Mouse (Mus musculus) adrenal gland, adult (tissue): ENCODE measurements around the gene Rab13.

ENCODE experiments used
- DNase-seq, 2 experiments: peaks; one replicate each; pipeline ENCODE4 v3.0.0; 2022 to 2023; ENCODE audit warnings: low spot score in 1 of 2; ENCODE audit not compliant: inconsistent age in 2 of 2

Gene Rab13

GRCm38 (mm10) chr3:90213377-90213866 lies at the start of gene Rab13, which contains the start of gene Rps27:
Rab13 (plus strand) TSS chr3:90213695.
Rps27 (minus strand) TSS chr3:90213651.
- DNase-seq = peak; percentile 92 to 99

DNA sequence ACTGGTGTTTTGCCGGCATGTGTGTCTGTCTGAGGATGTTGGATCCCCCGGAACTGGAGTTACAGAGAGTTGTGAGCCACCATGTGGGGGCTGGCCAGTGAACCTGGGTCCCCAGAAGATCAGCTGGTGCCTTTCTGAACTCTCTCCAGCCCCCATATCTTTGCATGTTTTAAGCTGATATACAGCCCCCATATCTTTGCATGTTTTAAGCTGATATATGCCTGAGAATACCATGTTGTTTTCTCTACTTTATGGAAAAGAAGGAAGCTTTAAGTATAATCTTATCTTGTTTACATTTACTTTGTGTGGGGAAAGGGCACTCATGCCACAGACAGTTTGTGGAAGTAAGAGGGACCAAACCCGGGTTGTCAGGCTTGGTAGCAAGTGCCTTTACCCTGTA lies 33.9 kb upstream of the Rab13 start:
- DNase-seq = no peak

DNA sequence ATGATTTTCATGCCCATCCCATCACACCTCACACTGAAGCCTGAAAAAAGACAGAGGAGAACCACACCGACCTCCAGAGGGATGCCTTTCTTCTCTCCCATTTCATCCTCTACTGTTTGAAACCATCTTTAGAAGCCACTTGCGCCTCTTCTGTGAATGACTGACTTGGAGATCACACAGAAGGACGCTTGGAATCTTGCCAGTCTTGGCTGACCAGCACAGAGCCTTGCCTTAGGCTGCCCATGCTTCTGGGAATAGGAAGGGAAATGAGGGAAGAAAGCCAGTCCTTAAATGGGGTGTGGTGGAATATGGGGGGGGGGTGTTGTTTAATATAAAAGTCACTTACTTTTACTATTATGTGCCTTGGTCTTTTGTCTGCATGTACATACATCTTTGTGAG lies 29.9 kb upstream of the Rab13 start:
- DNase-seq = peak; percentile 27 to 67

GRCm38 (mm10) chr3:90190859-90191510 lies 22.5 kb upstream of the Rab13 start:
- no peak for DNase-seq

- no peak for DNase-seq
Observed at GRCm38 (mm10) chr3:90194759-90195158, 18.7 kb upstream of the Rab13 start.

DNA sequence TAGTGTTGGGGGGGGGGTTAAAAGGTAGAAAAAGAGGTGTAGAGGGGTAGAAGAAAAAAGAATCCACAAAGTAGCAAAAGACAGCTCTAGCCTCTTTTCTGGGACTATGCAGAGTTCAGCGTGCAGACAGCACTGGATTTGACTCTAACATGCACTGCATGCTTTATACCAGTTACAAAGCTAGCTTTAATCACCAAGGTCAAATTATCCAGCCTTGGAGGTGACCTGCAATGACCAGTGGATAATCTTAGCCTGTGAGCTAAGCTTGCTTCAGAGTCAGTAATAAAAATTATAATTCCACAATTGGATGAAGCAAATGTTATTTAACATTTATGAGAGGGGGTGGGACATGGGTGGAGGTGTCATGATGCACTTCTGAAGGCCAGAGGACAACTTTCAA lies 17.9 kb upstream of the Rab13 start:
- peak in 1 of 2 experiments; percentile 80 for DNase-seq

- no peak for DNase-seq
Observed at GRCm38 (mm10) chr3:90197548-90197947, 15.9 kb upstream of the Rab13 start.

- no peak for DNase-seq
Observed at GRCm38 (mm10) chr3:90202884-90203283, 10.6 kb upstream of the Rab13 start.

- DNase-seq = no peak
Observed at GRCm38 (mm10) chr3:90203619-90204018, 9.9 kb upstream of the Rab13 start.

DNA sequence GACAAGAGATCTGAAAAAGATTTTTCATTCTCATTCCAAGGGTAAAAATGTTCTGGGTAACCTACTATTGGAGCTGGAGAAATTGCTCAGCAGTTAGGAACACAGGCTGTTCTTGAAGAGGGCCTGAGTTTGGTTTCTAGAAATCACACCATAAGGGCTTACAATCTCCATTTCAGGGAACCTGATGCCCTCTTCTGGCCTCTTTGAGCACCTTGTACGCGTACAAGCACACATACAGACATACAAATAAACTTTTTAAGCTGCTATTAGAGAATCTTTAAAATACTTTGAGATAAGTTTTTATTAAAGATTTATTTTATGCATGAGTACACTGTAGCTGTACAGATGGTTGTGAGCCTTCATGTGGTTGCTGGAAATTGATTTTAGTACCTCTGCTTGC lies 8.9 kb upstream of the Rab13 start:
- no peak for DNase-seq

DNA sequence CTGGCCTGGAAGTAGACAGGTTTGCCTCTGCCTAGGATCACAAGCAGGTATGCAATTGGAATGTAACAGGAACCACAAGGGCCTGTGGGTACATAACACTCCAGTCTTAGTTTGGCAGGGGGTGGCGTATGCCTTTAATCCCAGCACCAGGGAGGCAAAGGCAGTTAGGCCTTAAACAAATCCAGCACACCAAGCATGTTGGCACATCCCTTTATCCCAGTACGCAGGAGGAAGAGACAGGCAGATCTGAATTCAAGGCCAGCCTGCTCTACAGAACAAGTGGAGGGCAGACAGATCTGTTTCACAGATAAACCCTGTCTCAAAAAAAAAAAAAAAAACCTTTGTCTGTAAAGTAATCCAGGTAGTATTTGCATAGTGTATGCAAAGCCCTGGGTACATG lies 4.8 kb upstream of the Rab13 start:
- DNase-seq = peak; percentile 37 to 55

DNA sequence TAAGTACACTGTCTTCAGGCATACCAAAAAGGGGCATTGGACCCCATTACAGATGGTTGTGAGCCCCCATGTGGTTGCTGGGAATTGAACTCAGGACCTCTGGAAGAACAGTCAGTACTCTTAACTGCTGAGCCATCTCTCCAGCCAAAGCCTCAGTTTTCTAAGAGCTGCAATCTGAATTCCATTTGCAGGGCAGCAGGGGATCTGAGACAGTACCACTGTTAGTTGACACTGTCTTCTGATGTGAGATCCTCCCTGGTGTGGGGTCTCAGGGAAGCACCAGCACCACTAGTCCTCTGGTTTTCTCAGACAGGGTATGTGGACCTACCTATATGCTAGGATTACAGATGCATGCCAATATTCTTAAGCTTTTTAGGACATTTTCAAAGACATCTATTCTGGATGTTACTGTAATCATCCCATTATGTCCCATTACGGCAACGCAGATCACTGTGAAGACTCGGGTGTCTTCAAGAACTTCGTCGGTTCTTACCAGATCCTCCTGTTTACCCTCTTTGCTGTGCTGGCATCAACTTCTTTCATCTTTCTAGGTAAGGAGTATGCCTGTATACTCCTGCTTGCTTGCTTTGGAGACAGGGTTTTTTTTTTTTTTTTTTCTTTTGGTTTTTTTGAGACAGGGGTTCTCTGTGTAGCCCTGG lies 3.5 kb upstream of the Rab13 start:
- DNase-seq = no peak

GRCm38 (mm10) chr3:90211475-90212398 lies 1.8 kb upstream of the Rab13 start:
- peak in 1 of 2 experiments; percentile 55 for DNase-seq

DNA sequence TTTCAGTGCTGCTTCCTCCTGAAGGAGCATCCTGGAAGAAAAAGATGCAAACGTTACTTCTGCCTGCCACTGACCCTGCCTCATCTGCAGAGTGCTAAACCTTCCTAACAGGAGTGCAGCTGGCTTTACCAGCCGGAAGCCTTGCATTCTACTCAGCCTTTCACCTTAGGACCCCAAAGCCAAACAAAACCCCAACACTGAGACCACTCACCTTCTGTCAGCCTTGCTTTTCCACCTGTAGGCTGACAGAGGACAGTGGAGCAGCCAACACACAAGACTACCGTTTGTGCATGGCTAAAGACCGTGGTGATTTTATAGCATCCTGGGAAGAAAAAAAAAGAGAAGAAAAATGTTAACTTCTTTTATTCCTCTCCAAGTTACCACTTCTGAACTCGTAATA lies 772 bp upstream of the Rab13 start:
- DNase-seq = peak in 1 of 2 experiments; percentile 64

DNA sequence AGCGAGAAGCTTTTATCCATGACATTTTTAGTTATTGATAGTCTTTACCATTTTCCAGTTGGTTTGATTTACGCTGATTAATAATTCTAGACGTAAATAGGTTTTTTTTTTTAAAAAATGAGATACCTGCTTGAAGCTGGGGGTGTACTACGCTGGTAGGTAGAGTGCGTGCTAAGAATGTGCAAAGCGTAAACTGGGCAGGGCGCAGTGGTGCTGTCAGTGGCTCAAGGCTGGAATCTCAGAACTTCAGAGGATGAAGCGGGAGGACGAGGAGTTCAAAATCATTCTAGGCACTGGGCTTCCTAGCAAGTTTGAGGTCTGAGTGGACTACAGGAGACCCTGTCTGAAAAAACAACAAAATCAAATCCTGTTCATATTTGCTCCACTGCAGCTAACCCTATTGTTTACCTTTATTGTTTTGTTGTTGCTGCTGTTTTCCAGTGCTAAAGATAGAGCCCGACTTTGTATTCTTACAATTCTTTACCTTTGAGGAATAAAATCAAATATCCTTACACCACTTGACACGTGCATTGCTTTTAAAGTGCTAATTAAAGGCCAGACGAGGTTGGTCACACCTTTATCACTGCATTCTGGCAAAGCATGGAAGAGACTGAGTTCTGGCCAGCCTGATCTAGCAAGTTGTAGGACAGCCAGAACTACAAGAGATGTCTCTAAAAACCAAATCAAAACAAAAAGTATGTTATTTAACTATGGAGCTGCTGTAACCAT lies 625 bp downstream of the Rab13 start:
- peak; percentile 51 to 80 for DNase-seq

- peak in 1 of 2 experiments; percentile 54 for DNase-seq
Observed at GRCm38 (mm10) chr3:90215825-90216380, 2.4 kb downstream of the Rab13 start.

- peak; percentile 64 to 88 for DNase-seq
Observed at GRCm38 (mm10) chr3:90220088-90220487, 6.6 kb downstream of the Rab13 start.

DNA sequence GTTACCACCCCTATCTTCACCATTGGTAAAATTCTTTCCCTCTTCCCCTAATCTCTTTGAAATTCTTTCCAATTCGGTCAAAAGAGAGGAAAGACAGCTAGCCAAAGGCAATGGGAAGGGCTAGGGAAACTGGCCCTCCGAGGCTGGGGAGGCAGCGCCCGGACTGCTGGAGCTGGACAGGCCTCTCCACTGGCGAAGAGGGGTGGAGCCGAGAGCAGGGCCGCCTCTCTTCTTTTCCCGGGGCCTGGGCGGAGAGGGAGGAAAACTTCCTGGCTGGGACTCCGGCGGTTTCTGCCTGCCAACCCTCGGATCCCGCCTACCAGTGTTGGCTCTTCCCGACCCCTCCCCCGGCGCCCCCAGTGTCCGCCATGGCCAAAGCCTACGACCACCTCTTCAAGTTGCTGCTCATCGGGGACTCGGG lies 7.0 kb downstream of the Rab13 start:
- DNase-seq = peak; percentile 89 to 96

- DNase-seq = peak in 1 of 2 experiments; percentile 60
Observed at GRCm38 (mm10) chr3:90221123-90221522, 7.6 kb downstream of the Rab13 start.

DNA sequence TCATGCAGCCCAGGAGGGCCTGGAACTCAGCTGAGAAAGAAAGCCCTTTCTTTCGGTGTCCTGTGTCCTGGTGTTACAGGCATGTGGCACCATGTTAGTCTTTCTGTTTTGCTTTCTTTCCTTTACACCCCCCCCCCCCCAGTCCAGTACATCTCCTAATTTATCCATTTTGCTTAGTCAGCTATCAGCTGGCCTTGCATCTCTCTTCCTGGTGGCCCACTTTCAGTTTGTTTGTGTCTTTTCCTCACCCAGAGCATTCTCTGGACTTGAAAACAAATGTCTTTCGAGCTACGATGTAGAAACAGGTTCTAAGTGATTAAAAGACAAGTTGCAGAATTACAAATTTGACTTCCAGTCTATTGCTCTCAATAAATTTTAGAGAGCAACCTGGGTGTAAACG lies 9.0 kb downstream of the Rab13 start:
- DNase-seq = no peak
